Mouse (Mus musculus): ENCODE data around the gene Snrpg. TPM values are rescaled to one million over a fixed set of nuclear protein-coding genes. Genes with fewer than 3 reads are reported as not detected.

Gene Snrpg
- total and polyA plus RNA-seq, 3 experiments = 761 to 1,339 (median 796) TPM

GRCm38 (mm10) chr6:86395969-86396368 lies 24.9 kb downstream of the Snrpg start:
- H3K36me3 ChIP-seq (ENCODE audit: control insufficient read depth in 1 of 2, insufficient read depth in 2 of 2, low read length in 2 of 2) = peaks cover 3 to 8% of the 10 kb centered on the region in 2 experiments
- H3K27ac ChIP-seq (ENCODE audit: control insufficient read depth, low read depth, low read length) = peak overlapping the region; percentile 62
- no peaks in the 10 kb centered on the region for H3K9me3 ChIP-seq (replicated peaks; ENCODE audit: insufficient read depth, low read length)
- peaks cover 0 to 13% of the 10 kb centered on the region in 2 experiments; a peak in 2 of 4 replicates for H3K4me1 ChIP-seq (ENCODE audit: control insufficient read depth in 1 of 2, insufficient read depth in 2 of 2, low read length in 2 of 2)
- H3K4me3 ChIP-seq (ENCODE audit: control insufficient read depth in 1 of 2, insufficient read depth in 1 of 2, low read depth in 2 of 2, low read length in 2 of 2) = peak overlapping the region; percentile 81 to 94
- TF ChIP-seq GATA1 (IDR thresholded peaks at IDR 0.05; ENCODE audit: low read depth, low read length) = 0 out of 2 replicates have a peak, but pooled peaks have one; percentile 24
- TF ChIP-seq USF2 (IDR thresholded peaks at IDR 0.05; ENCODE audit: borderline replicate concordance in 1 of 2, insufficient read depth in 1 of 2, low read depth in 1 of 2, low read length in 2 of 2) = no peak
- TF ChIP-seq E2F4 (IDR thresholded peaks at IDR 0.05; ENCODE audit: borderline replicate concordance, low read depth, low read length) = no peak
- TF ChIP-seq HCFC1 (IDR thresholded peaks at IDR 0.05; ENCODE audit: low read depth, low read length) = no peak
- TF ChIP-seq CTCF (IDR thresholded peaks at IDR 0.05 in 2 of 3, conservative IDR thresholded peaks at IDR 0.05 in 1 of 3; ENCODE audit: control insufficient read depth in 1 of 3, insufficient read depth in 1 of 3, low read depth in 2 of 3, low read length in 3 of 3, poor library complexity in 1 of 3, severe bottlenecking in 1 of 3) = no peak
- no peak for TF ChIP-seq MXI1 (IDR thresholded peaks at IDR 0.05; ENCODE audit: low read depth, low read length)
- peak in 1 of 2 experiments; percentile 48; a peak in 2 of 4 replicates for TF ChIP-seq EP300 (IDR thresholded peaks at IDR 0.05; ENCODE audit: low read depth in 1 of 2, low read length in 2 of 2)
- 0 out of 2 replicates have a peak, but pooled peaks have one; percentile 20 for TF ChIP-seq JUND (IDR thresholded peaks at IDR 0.05; ENCODE audit: low read depth, low read length)
- TF ChIP-seq SIN3A (IDR thresholded peaks at IDR 0.05; ENCODE audit: low read length) = peak; percentile 0; the same call in 1 of the 2 replicates
- peak overlapping the region; percentile 82 for H3K9ac ChIP-seq (ENCODE audit: control insufficient read depth, low read depth, low read length, poor library complexity, severe bottlenecking)
- peak; percentile 72 for DNase-seq (ENCODE audit: low read depth, low spot score)
- peaks cover 9% of the 10 kb centered on the region for H3K79me2 ChIP-seq (ENCODE audit: control insufficient read depth, insufficient read depth, low read length, poor library complexity)
- H3K27me3 ChIP-seq (ENCODE audit: control insufficient read depth in 1 of 2, insufficient read depth in 2 of 2, low read length in 2 of 2) = no peaks in the 10 kb centered on the region

GRCm38 (mm10) chr6:86396581-86397256 lies 25.6 kb downstream of the Snrpg start, which contains the start of gene Pcyox1:
TSS of gene Pcyox1 (minus strand) at chr6:86397154.
- Histone ChIP-seq H3K27me3 (ENCODE audit: control insufficient read depth in 1 of 2, insufficient read depth in 2 of 2, low read length in 2 of 2) (no peaks in the 10 kb centered on the region), H3K36me3 (ENCODE audit: control insufficient read depth in 1 of 2, insufficient read depth in 2 of 2, low read length in 2 of 2) (peaks cover 0 to 9% of the 10 kb centered on the region in 2 experiments), H3K79me2 (ENCODE audit: control insufficient read depth, insufficient read depth, low read length, poor library complexity) (peaks cover 9% of the 10 kb centered on the region), H3K9ac (ENCODE audit: control insufficient read depth, low read depth, low read length, poor library complexity, severe bottlenecking) (peak within 1 kb of the TSS; percentile 82), H3K9me3 (replicated peaks; ENCODE audit: insufficient read depth, low read length) (no peaks in the 10 kb centered on the region), H3K4me3 (ENCODE audit: control insufficient read depth in 1 of 2, insufficient read depth in 1 of 2, low read depth in 2 of 2, low read length in 2 of 2) (peak within 1 kb of the TSS; percentile 81 to 94), H3K4me1 (ENCODE audit: control insufficient read depth in 1 of 2, insufficient read depth in 2 of 2, low read length in 2 of 2) (peaks cover 0 to 13% of the 10 kb centered on the region in 2 experiments; a peak in 2 of 4 replicates), H3K27ac (ENCODE audit: control insufficient read depth, low read depth, low read length) (peak within 1 kb of the TSS; percentile 62)
- no peak for TF ChIP-seq POLR2AphosphoS5 (IDR thresholded peaks at IDR 0.05; ENCODE audit: borderline replicate concordance, low read depth, low read length)
- TF ChIP-seq NRF1 (IDR thresholded peaks at IDR 0.05; ENCODE audit: insufficient read depth, low read depth, low read length, poor library complexity, severe bottlenecking) = peak; percentile 80
- TF ChIP-seq ZMIZ1 (IDR thresholded peaks at IDR 0.05; ENCODE audit: low read depth, low read length) = peak; percentile 85
- peak; percentile 60 to 92; a peak in 3 of 4 replicates for TF ChIP-seq POLR2A (IDR thresholded peaks at IDR 0.05; ENCODE audit: control insufficient read depth in 1 of 2, insufficient read depth in 1 of 2, low read depth in 1 of 2, low read length in 2 of 2, poor library complexity in 1 of 2)
- peak; percentile 86 for TF ChIP-seq NELFE (IDR thresholded peaks at IDR 0.05; ENCODE audit: low read depth, low read length)
- 0 out of 2 replicates have a peak, but pooled peaks have one; percentile 5 for TF ChIP-seq HCFC1 (IDR thresholded peaks at IDR 0.05; ENCODE audit: low read depth, low read length)
- peak; percentile 22 for TF ChIP-seq TBP (IDR thresholded peaks at IDR 0.05; ENCODE audit: low read depth, low read length)
- TF ChIP-seq ELF1 (IDR thresholded peaks at IDR 0.05; ENCODE audit: low read depth, low read length) = no peak
- peak; percentile 83; the same call in 1 of the 2 replicates for TF ChIP-seq POLR2AphosphoS2 (IDR thresholded peaks at IDR 0.05; ENCODE audit: low read length)
- TF ChIP-seq SMC3 (IDR thresholded peaks at IDR 0.05; ENCODE audit: low read depth, low read length) = no peak
- peak; percentile 90 for DNase-seq (ENCODE audit: low read depth, low spot score)
